Mouse (Mus musculus) ES-E14 (cell line): ENCODE measurements at regions not wholly inside any gene's neighbourhood (a gene's known extent, or its start where the extent isn't known, plus 50 kb on each side); places are given as distances from the start of the nearest gene placed in this dataset.

Source experiments
- DNase-seq: peaks from one replicate; pipeline ENCODE4 v3.0.0-alpha.2; 2013; ENCODE audit warnings: low read depth, low spot score
- H3K27ac ChIP-seq: 2 replicates; pipeline ENCODE4 v1.5.1; 2012; ENCODE audit warnings: low read depth, mild to moderate bottlenecking, low read length, moderate library complexity, mixed read lengths; ENCODE audit not compliant: poor library complexity, insufficient read depth, severe bottlenecking
- H3K36me3 ChIP-seq: 2 replicates; pipeline ENCODE4 v1.6.1; 2012; ENCODE audit warnings: mild to moderate bottlenecking, low read length, moderate library complexity, mixed read lengths; ENCODE audit not compliant: control insufficient read depth, poor library complexity, insufficient read depth, severe bottlenecking
- H3K4me1 ChIP-seq, 2 experiments: fragments of 150-350 bp in 1 of 2; sonication (generic) in 1 of 2; 2 replicates each; pipeline ENCODE4 v1.6.1; 2012; ENCODE audit warnings: low read length in 2 of 2, mild to moderate bottlenecking in 1 of 2, mixed read lengths in 1 of 2; ENCODE audit not compliant: control insufficient read depth in 2 of 2, insufficient read depth in 2 of 2, poor library complexity in 1 of 2
- H3K4me3 ChIP-seq, 2 experiments: fragments of 150-350 bp in 1 of 2; sonication (generic) in 1 of 2; 2 replicates each; pipeline ENCODE4 v1.5.1; 2012; ENCODE audit warnings: low read length in 2 of 2, low read depth in 1 of 2, mild to moderate bottlenecking in 1 of 2, mixed read lengths in 1 of 2; ENCODE audit not compliant: insufficient read depth in 1 of 2, poor library complexity in 1 of 2, severe bottlenecking in 1 of 2
- H3K9ac ChIP-seq: 2 replicates; pipeline ENCODE4 v1.6.1; 2012; ENCODE audit warnings: low read depth, mild to moderate bottlenecking, low read length, mixed read lengths; ENCODE audit not compliant: poor library complexity, insufficient read depth, severe bottlenecking
- H3K9me3 ChIP-seq: fragments of 150-350 bp; sonication (generic); 2 replicates; pipeline ENCODE4 v1.6.1; 2012; ENCODE audit warnings: low read depth, mild to moderate bottlenecking, low read length; ENCODE audit not compliant: control insufficient read depth, insufficient read depth
- CHD2 ChIP-seq: IDR thresholded peaks from 2 replicates; pipeline ENCODE4 v1.6.1; 2014; ENCODE audit warnings: mild to moderate bottlenecking, low read depth, low read length, inconsistent platforms
- HCFC1 ChIP-seq: IDR thresholded peaks from 2 replicates; pipeline ENCODE4 v1.6.1; 2012; ENCODE audit warnings: low read length, inconsistent platforms, borderline replicate concordance; ENCODE audit not compliant: insufficient read depth
- MAFK ChIP-seq: IDR thresholded peaks from 2 replicates; pipeline ENCODE4 v1.6.1; 2014; ENCODE audit warnings: mild to moderate bottlenecking, low read depth, low read length, inconsistent platforms; ENCODE audit not compliant: insufficient read depth
- ZC3H11A ChIP-seq: IDR thresholded peaks from 2 replicates; pipeline ENCODE4 v1.6.1; 2012; ENCODE audit warnings: low read depth, mild to moderate bottlenecking, inconsistent platforms, low read length, borderline replicate concordance
- ZNF384 ChIP-seq: IDR thresholded peaks from 2 replicates; pipeline ENCODE4 v1.6.1; 2012; ENCODE audit warnings: low read depth, low read length, inconsistent platforms
- in situ Hi-C, 2 experiments: fragments of 600-800 bp; cut with MboI; formaldehyde crosslinking; loops; one replicate each; pipeline ENCODE4 v1.15.1; 2025; ENCODE audit warnings: low sequenced_read_pairs in 2 of 2, inconsistent platforms in 1 of 2; ENCODE audit not compliant: unreplicated experiment in 2 of 2

DNA sequence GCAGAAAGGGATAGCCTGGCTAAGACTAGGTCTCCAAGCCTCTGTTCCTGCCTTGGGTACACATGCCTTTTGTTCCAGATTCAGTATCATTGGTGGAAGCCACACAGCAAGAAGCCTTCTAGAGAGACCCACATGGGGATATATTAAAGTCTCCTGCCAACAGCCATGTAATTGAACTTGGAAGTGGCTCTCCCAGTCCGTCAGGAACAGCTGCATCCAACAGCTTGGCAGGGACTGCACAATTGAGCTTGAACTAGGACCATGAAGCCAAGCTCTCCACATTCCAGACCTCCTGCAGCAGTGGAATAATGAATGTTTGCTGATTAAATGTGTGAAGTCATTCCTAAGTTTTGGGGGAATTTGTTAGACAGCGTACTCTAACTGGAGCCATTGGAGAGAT is 94.5 kb downstream of the Gpr139 start:
- H3K9ac ChIP-seq: no peak overlapping the region
- in situ Hi-C loops: no loop called here
- TF ChIP-seq HCFC1: no peak
- no peak for TF ChIP-seq MAFK
- no peak for TF ChIP-seq CHD2
- TF ChIP-seq ZNF384: no peak
- no peak for TF ChIP-seq ZC3H11A
- no peak for DNase-seq
- H3K4me1 ChIP-seq: no peaks in the 10 kb centered on the region
- no peak overlapping the region for H3K27ac ChIP-seq
- H3K4me3 ChIP-seq: no peak overlapping the region
- H3K9me3 ChIP-seq: no peaks in the 10 kb centered on the region
- H3K36me3 ChIP-seq: no peaks in the 10 kb centered on the region

DNA sequence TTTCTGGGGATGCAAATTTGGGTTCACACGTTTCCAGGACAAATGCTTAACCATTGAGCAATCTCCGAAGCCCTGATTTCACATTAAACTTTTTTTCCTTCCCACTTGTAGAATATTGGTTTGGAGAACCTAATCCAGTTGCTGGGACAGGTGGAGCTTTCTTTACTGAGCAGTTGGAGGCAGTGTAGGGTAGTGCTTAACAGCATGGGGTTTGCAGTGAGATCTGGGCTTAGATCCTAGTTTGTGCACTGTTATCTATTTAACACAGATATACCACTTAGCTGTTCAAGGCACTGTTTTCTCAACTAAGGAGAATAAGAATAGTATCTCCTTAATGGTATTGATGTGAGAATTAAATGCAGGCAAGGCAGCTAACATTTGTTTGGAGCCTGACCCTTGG is 93.5 kb upstream of the Gprc5b start:
- Histone ChIP-seq H3K36me3 (no peaks in the 10 kb centered on the region), H3K9me3 (no peaks in the 10 kb centered on the region), H3K9ac (no peak overlapping the region), H3K4me3 (no peak overlapping the region), H3K4me1 (no peaks in the 10 kb centered on the region), H3K27ac (no peak overlapping the region)
- in situ Hi-C loops: no loop called here
- no peak for DNase-seq
- TF ChIP-seq CHD2 (no peak), ZC3H11A (no peak), MAFK (no peak), ZNF384 (no peak), HCFC1 (no peak)

DNA sequence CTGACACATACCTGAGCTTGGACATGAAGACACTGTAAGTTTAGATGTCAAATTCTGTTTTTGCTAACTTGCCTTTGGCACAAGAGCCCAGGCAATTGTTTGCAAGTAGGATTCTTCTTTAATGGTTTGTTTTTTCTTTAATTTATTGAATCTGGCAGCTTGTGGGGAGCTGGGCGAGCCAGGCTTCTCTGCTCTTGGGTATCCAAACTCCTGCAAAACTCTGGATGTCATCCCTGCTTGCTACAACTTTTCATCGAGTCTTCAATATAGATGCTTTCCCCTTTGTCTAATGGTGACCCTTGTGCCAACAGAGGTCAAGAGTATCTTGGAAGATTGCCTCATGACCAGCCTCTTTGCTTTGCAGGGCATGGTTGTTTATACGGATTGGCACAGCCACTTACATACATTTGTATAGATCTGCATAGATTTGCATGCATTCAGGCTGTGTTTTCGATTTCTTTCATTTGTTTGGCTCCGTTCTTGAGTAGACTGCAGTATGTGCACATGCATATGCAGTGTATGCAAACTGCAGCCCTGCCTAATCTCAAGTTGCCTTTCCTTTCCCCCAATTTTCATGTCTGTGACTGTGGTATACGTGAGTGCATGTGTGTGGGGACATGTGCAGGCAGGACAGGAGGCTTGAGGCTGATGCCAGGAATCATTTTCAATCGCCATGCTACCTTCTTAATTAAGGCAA is 92.9 kb upstream of the Gprc5b start:
- Histone ChIP-seq H3K9ac (no peak overlapping the region), H3K4me3 (no peak overlapping the region), H3K4me1 (no peaks in the 10 kb centered on the region), H3K36me3 (no peaks in the 10 kb centered on the region), H3K27ac (no peak overlapping the region), H3K9me3 (no peaks in the 10 kb centered on the region)
- no peak for DNase-seq
- in situ Hi-C loops: no loop called here
- TF ChIP-seq ZC3H11A (no peak), CHD2 (no peak), HCFC1 (no peak), MAFK (no peak), ZNF384 (no peak)

- no peak overlapping the region for H3K27ac ChIP-seq
- in situ Hi-C loops: no loop called here
- H3K4me3 ChIP-seq: no peak overlapping the region
- no peak for TF ChIP-seq MAFK
- no peak for TF ChIP-seq CHD2
- no peak for TF ChIP-seq ZC3H11A
- no peak for TF ChIP-seq ZNF384
- no peak overlapping the region for H3K9ac ChIP-seq
- no peaks in the 10 kb centered on the region for H3K36me3 ChIP-seq
- H3K4me1 ChIP-seq: no peaks in the 10 kb centered on the region
- no peak for DNase-seq
- H3K9me3 ChIP-seq: no peaks in the 10 kb centered on the region
These were observed 90.9 kb upstream of the Gprc5b start for GRCm38 (mm10) chr7:119085696-119086451.
